Mouse (Mus musculus): Measurements from ENCODE around the gene Bod1l. TPM values are rescaled to one million over a fixed set of nuclear protein-coding genes. Genes with fewer than 3 reads are reported as not detected.

The Bod1l gene
- polyA plus RNA-seq, 1 experiment from 2014 or later, result 25.1 TPM

DNA sequence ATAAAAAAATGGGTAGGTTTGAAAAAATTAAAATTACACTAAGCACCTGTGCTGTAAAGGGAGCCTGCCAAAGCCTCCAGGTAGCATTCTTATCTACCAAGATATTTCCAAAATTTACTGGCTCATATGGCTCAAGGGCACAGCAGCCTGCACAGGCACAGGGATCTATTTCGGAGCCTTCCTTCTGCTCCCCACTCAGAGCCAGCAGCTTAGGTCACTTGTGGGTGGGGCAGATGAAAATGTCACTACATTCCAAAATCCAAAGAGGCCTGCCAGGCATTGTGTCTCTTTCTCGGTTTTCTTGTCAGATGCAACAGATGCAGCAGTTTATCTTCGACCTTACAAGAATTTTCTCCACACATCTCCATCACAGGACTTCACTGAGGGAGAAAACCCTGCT, 64.1 kb downstream of the Bod1l start:
- no peaks in the 10 kb centered on the region for H3K36me3 ChIP-seq (ENCODE audit: control insufficient read depth, insufficient read depth, low read length)
- 82% methylated on average over 3 of the region's 3 CpGs for WGBS

DNA sequence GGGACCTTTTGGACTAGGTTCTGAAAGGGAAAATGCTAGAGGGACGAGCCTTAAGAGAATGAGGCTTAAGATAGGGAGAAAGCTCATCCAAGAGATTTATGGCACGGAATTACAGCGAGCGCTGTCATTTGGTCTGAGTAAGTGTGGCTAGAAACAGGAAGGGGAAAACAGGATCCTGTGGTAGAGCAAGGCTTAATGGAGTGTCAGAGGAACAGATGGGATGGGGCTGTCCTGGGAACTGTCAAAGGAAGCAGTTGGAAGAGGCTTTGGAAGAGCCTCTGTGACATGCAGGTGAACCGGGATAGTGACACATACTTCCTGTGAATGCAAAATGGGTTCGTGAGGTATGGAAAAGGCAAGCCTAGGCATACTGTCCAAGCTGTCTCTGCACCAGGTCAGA, 68.4 kb downstream of the Bod1l start:
- H3K4me1 ChIP-seq (ENCODE audit: control insufficient read depth, insufficient read depth, low read depth, low read length), result no peaks in the 10 kb centered on the region
- H3K36me3 ChIP-seq (ENCODE audit: control insufficient read depth, insufficient read depth, low read length), result no peaks in the 10 kb centered on the region
- no peak overlapping the region for H3K9ac ChIP-seq (ENCODE audit: low read depth, low read length)
- no peak overlapping the region for H3K27ac ChIP-seq (ENCODE audit: low read depth, low read length)
- H3K9me3 ChIP-seq (ENCODE audit: control insufficient read depth, low read length), result no peaks in the 10 kb centered on the region
- no peak for ATAC-seq
- 78% methylated on average over 6 of the region's 6 CpGs for WGBS
- no peak overlapping the region for H3K4me2 ChIP-seq (ENCODE audit: low read length)
- no peaks in the 10 kb centered on the region for H3K27me3 ChIP-seq (replicated peaks; ENCODE audit: control insufficient read depth, insufficient read depth, low read length)
- H3K4me3 ChIP-seq (ENCODE audit: low read length), result no peak overlapping the region

More for the DNA sequence above, 64.1 kb downstream of the Bod1l start:
- Histone ChIP-seq H3K9me3 (ENCODE audit: control insufficient read depth, low read length) (no peaks in the 10 kb centered on the region), H3K9ac (ENCODE audit: low read depth, low read length) (no peak overlapping the region), H3K27me3 (replicated peaks; ENCODE audit: control insufficient read depth, insufficient read depth, low read length) (no peaks in the 10 kb centered on the region), H3K4me3 (ENCODE audit: low read length) (no peak overlapping the region), H3K4me1 (ENCODE audit: control insufficient read depth, insufficient read depth, low read depth, low read length) (no peaks in the 10 kb centered on the region), H3K27ac (ENCODE audit: low read depth, low read length) (no peak overlapping the region), H3K4me2 (ENCODE audit: low read length) (no peak overlapping the region)
- ATAC-seq, result no peak

DNA sequence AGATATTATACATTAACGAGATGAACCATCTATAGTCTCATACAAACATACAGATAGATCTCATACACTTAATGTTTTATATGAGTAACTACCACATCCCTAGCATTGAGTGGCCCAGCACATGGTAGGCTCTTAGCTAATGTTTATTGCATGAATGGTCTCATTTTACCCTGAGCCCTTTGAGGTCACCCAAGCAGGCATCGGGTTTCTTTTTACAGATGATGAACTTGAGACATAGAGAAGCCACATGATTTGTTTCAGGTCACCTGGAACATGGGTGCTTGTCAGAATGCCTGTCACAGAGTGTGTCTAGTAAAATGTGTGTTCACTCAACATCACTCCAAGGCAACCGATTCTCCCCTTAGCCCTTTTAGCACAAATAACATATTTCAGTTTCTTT, 68.8 kb downstream of the Bod1l start:
- H3K27ac ChIP-seq (ENCODE audit: low read depth, low read length), result no peak overlapping the region
- no peaks in the 10 kb centered on the region for H3K4me1 ChIP-seq (ENCODE audit: control insufficient read depth, insufficient read depth, low read depth, low read length)
- H3K27me3 ChIP-seq (replicated peaks; ENCODE audit: control insufficient read depth, insufficient read depth, low read length), result no peaks in the 10 kb centered on the region
- no peaks in the 10 kb centered on the region for H3K9me3 ChIP-seq (ENCODE audit: control insufficient read depth, low read length)
- H3K4me2 ChIP-seq (ENCODE audit: low read length), result no peak overlapping the region
- H3K9ac ChIP-seq (ENCODE audit: low read depth, low read length), result no peak overlapping the region
- no peak for ATAC-seq
- H3K36me3 ChIP-seq (ENCODE audit: control insufficient read depth, insufficient read depth, low read length), result no peaks in the 10 kb centered on the region
- no peak overlapping the region for H3K4me3 ChIP-seq (ENCODE audit: low read length)
- WGBS, result 74% methylated on average over 3 of the region's 3 CpGs

GRCm38 (mm10) chr5:41768382-41769040, 75.6 kb downstream of the Bod1l start:
- WGBS, result 4% methylated on average over 21 of the region's 21 CpGs
- Histone ChIP-seq H3K9ac (ENCODE audit: low read depth, low read length) (peak overlapping the region; percentile 41; the same call in 1 of the 2 replicates), H3K27me3 (replicated peaks; ENCODE audit: control insufficient read depth, insufficient read depth, low read length) (peaks cover 17% of the 10 kb centered on the region), H3K4me1 (ENCODE audit: control insufficient read depth, insufficient read depth, low read depth, low read length) (peaks cover 16% of the 10 kb centered on the region), H3K27ac (ENCODE audit: low read depth, low read length) (no peak overlapping the region), H3K4me3 (ENCODE audit: low read length) (peak overlapping the region; percentile 26), H3K4me2 (ENCODE audit: low read length) (peak overlapping the region; percentile 51), H3K9me3 (ENCODE audit: control insufficient read depth, low read length) (no peaks in the 10 kb centered on the region), H3K36me3 (ENCODE audit: control insufficient read depth, insufficient read depth, low read length) (no peaks in the 10 kb centered on the region)
- ATAC-seq, result peak; percentile 84

- peaks cover 23% of the 10 kb centered on the region for H3K27me3 ChIP-seq (replicated peaks; ENCODE audit: control insufficient read depth, insufficient read depth, low read length)
- no peak overlapping the region for H3K27ac ChIP-seq (ENCODE audit: low read depth, low read length)
- H3K36me3 ChIP-seq (ENCODE audit: control insufficient read depth, insufficient read depth, low read length), result no peaks in the 10 kb centered on the region
- H3K4me2 ChIP-seq (ENCODE audit: low read length), result peak overlapping the region; percentile 51
- H3K4me1 ChIP-seq (ENCODE audit: control insufficient read depth, insufficient read depth, low read depth, low read length), result peaks cover 21% of the 10 kb centered on the region
- peak overlapping the region; percentile 26 for H3K4me3 ChIP-seq (ENCODE audit: low read length)
- no peaks in the 10 kb centered on the region for H3K9me3 ChIP-seq (ENCODE audit: control insufficient read depth, low read length)
- ATAC-seq, result no peak
- H3K9ac ChIP-seq (ENCODE audit: low read depth, low read length), result no peak overlapping the region
- WGBS, result 3% methylated on average over 33 of the region's 33 CpGs
These were observed 76.6 kb downstream of the Bod1l start for GRCm38 (mm10) chr5:41767296-41768200.

DNA sequence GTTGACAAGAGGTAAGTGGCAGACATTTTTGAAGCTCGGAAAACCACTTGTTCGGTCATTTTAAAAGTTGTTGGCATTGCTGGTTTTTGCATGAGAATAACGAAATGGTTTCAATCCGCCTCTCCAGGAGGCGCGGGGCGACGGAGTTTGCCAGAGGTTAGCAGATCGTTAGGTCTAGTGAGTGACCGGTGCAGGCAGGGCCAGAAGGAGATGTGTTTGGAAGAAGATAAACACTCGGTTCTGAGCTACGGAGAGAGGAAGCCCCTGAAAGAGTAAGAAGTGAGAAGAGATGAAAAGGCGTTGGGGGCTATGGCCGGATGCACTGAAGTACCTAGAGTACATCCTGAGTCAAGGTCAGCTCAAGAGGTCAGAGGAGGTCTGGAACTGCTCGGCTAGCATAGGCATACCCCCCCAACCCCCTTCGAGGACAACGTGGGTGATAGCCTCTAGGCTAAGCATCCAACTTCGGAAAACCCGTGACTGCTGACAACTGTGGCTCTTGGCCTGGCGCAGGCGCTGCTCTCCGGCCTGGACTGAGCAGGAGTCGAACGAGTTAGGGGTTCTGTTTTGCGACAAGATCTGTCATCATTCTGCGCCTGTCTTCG, 77.6 kb downstream of the Bod1l start:
- ATAC-seq, result no peak
- WGBS, result 6% methylated on average over 27 of the region's 27 CpGs
- no peak overlapping the region for H3K9ac ChIP-seq (ENCODE audit: low read depth, low read length)

GRCm38 (mm10) chr5:41765626-41766405, 78.3 kb downstream of the Bod1l start:
- Histone ChIP-seq H3K4me3 (ENCODE audit: low read length) (no peak overlapping the region), H3K4me2 (ENCODE audit: low read length) (no peak overlapping the region), H3K4me1 (ENCODE audit: control insufficient read depth, insufficient read depth, low read depth, low read length) (peaks cover 27% of the 10 kb centered on the region), H3K27me3 (replicated peaks; ENCODE audit: control insufficient read depth, insufficient read depth, low read length) (peaks cover 36% of the 10 kb centered on the region), H3K36me3 (ENCODE audit: control insufficient read depth, insufficient read depth, low read length) (no peaks in the 10 kb centered on the region), H3K9me3 (ENCODE audit: control insufficient read depth, low read length) (no peaks in the 10 kb centered on the region), H3K9ac (ENCODE audit: low read depth, low read length) (no peak overlapping the region), H3K27ac (ENCODE audit: low read depth, low read length) (no peak overlapping the region)
- no peak for ATAC-seq
- under 1% methylated on average over 14 of the region's 14 CpGs for WGBS

More for the DNA sequence above, 77.6 kb downstream of the Bod1l start:
- no peak overlapping the region for H3K4me3 ChIP-seq (ENCODE audit: low read length)
- peaks cover 26% of the 10 kb centered on the region for H3K4me1 ChIP-seq (ENCODE audit: control insufficient read depth, insufficient read depth, low read depth, low read length)
- no peaks in the 10 kb centered on the region for H3K9me3 ChIP-seq (ENCODE audit: control insufficient read depth, low read length)
- no peaks in the 10 kb centered on the region for H3K36me3 ChIP-seq (ENCODE audit: control insufficient read depth, insufficient read depth, low read length)
- no peak overlapping the region for H3K27ac ChIP-seq (ENCODE audit: low read depth, low read length)
- H3K27me3 ChIP-seq (replicated peaks; ENCODE audit: control insufficient read depth, insufficient read depth, low read length), result peaks cover 29% of the 10 kb centered on the region
- H3K4me2 ChIP-seq (ENCODE audit: low read length), result no peak overlapping the region

GRCm38 (mm10) chr5:41763731-41764721, 80.1 kb downstream of the Bod1l start, which contains the start of gene Nkx3-2:
Nkx3-2 (minus strand) TSS chr5:41764501.
- Histone ChIP-seq H3K4me1 (ENCODE audit: control insufficient read depth, insufficient read depth, low read depth, low read length) (peaks cover 27% of the 10 kb centered on the region), H3K4me2 (ENCODE audit: low read length) (peak within 1 kb of the TSS; percentile 46), H3K4me3 (ENCODE audit: low read length) (peak within 1 kb of the TSS; percentile 34), H3K27ac (ENCODE audit: low read depth, low read length) (no peak within 1 kb of the TSS), H3K9me3 (ENCODE audit: control insufficient read depth, low read length) (no peaks in the 10 kb centered on the region), H3K9ac (ENCODE audit: low read depth, low read length) (no peak within 1 kb of the TSS), H3K27me3 (replicated peaks; ENCODE audit: control insufficient read depth, insufficient read depth, low read length) (peaks cover 40% of the 10 kb centered on the region), H3K36me3 (ENCODE audit: control insufficient read depth, insufficient read depth, low read length) (no peaks in the 10 kb centered on the region)
- WGBS, result under 1% methylated on average over 59 of the region's 79 CpGs
- ATAC-seq, result peak; percentile 34
